ENCODE assay signal across 8 mouse cellular contexts in the genomic region with DNA sequence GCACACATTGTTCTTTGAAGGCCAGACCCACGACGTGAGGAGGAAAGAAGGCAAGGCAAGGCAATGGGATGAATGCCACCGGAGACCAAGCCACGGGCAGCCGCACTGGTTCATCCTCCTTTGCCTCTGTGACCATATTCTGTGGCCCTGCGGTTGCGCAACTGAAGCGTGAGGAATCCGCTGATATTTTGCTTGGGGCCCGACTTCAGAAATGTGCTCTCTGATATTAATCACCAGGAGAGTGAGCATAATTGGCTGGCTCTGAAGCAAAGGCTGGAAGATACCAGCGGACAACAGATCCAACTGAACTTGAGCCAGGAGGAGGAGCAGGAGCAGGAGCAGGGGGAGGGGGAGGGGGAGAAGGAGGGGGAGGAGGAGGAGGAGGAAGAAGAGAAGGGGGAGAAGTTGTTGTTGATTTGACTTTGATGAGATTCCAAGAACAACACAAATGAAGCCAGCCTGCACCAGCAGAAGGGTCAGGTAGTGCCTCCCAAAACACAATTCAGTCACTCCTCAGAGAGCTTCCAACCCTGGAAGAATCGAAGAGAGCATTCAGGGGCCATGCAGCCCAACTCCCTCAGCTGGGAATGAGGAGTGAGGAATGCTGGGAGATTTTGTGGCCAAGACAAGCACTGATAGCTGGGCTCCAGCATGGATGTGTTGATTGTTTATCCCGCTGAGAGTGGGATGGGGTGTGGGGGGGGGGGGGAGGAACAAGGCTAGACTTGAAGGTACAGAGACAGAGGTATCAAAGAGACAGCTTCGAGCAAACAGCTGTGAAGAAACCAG. TPM values are rescaled to one million over a fixed set of nuclear protein-coding genes. Genes with fewer than 3 reads are reported as not detected.
A peak's percentile ranks its signal among the peaks of the same experiment; 100 is the strongest.
DNase-seq lines count a peak whose midpoint lies in the region; ATAC-seq and TF ChIP-seq lines count a peak whose summit lies in the region.

No protein-coding gene starts in this region.

- H3K4me3 ChIP-seq in spleen, adult 2 months (ENCODE audit: extremely low read depth, insufficient read depth, insufficient read length), result no peak overlapping the region
- no peak overlapping the region for H3K4me3 ChIP-seq in heart, embryonic 16.5 days (ENCODE audit: low read length)
- H3K4me3 ChIP-seq in neural tube, embryonic 15.5 days (replicated peaks), result no peak overlapping the region

- H3K9ac ChIP-seq in heart, embryonic 16.5 days (ENCODE audit: low read length), result no peak overlapping the region
- no peak overlapping the region for H3K9ac ChIP-seq in neural tube, embryonic 15.5 days (replicated peaks)

- peak overlapping the region; percentile 5; the same call in 1 of the 2 replicates for H3K4me2 ChIP-seq in heart, embryonic 16.5 days (ENCODE audit: low read depth, low read length)
- H3K4me2 ChIP-seq in neural tube, embryonic 15.5 days, result no peak overlapping the region

- H3K36me3 ChIP-seq in spleen, adult 2 months (ENCODE audit: control insufficient read depth, insufficient read depth, low read length), result no peaks in the 10 kb centered on the region
- H3K36me3 ChIP-seq in heart, embryonic 16.5 days (ENCODE audit: control insufficient read depth, insufficient read depth), result no peaks in the 10 kb centered on the region
- H3K36me3 ChIP-seq in neural tube, embryonic 15.5 days, result no peaks in the 10 kb centered on the region

- H3K4me1 ChIP-seq in spleen, adult 2 months (ENCODE audit: control insufficient read depth, insufficient read depth, insufficient read length), result no peaks in the 10 kb centered on the region; the same call in 1 of the 2 replicates
- H3K4me1 ChIP-seq in heart, embryonic 16.5 days (ENCODE audit: control insufficient read depth, insufficient read depth, low read length), result peaks cover 4% of the 10 kb centered on the region; the same call in 1 of the 2 replicates
- H3K4me1 ChIP-seq in neural tube, embryonic 15.5 days, result no peaks in the 10 kb centered on the region

- no peak for TF ChIP-seq CTCF in spleen, adult 2 months (IDR thresholded peaks at IDR 0.05; ENCODE audit: extremely low read depth, insufficient read depth, insufficient read length, insufficient replicate concordance)

- no peaks in the 10 kb centered on the region for H3K27me3 ChIP-seq in spleen, adult 2 months (ENCODE audit: control insufficient read depth, insufficient read depth, low read length)
- H3K27me3 ChIP-seq in heart, embryonic 16.5 days (ENCODE audit: control insufficient read depth, insufficient read depth, low read length), result no peaks in the 10 kb centered on the region
- H3K27me3 ChIP-seq in neural tube, embryonic 15.5 days (replicated peaks), result no peaks in the 10 kb centered on the region

- no peaks in the 10 kb centered on the region for H3K9me3 ChIP-seq in heart, embryonic 16.5 days (replicated peaks; ENCODE audit: control insufficient read depth, low read length)
- H3K9me3 ChIP-seq in neural tube, embryonic 15.5 days (replicated peaks), result no peaks in the 10 kb centered on the region

- no peak for DNase-seq in spleen, adult 2 months (ENCODE audit: low read depth in 1 of 2, low spot score in 2 of 2)
- no peak for DNase-seq in spleen, postnatal 10 days (ENCODE audit: low spot score in 2 of 2)
- DNase-seq in adrenal gland, postnatal 25 days, result peak; percentile 70
- no peak for DNase-seq in layer of hippocampus, postnatal 36 days
- DNase-seq in left cerebral cortex, adult 18-20 months (ENCODE audit: low spot score in 2 of 2), result no peak

- H3K27ac ChIP-seq in spleen, adult 2 months (ENCODE audit: insufficient read depth, low read length), result peak overlapping the region; percentile 55; the same call in 1 of the 2 replicates
- peak overlapping the region; percentile 61 for H3K27ac ChIP-seq in heart, embryonic 16.5 days (ENCODE audit: low read length)
- H3K27ac ChIP-seq in neural tube, embryonic 15.5 days (replicated peaks), result no peak overlapping the region

- no peak for TF ChIP-seq POLR2A in spleen, adult 2 months (IDR thresholded peaks at IDR 0.05; ENCODE audit: low read depth, low read length)

- WGBS in spleen, adult 2 months, result 71% methylated on average over 14 of the region's 14 CpGs
- WGBS in heart, embryonic 16.5 days, result 49% methylated on average over 14 of the region's 14 CpGs
- 81% methylated on average over 14 of the region's 14 CpGs for WGBS in neural tube, embryonic 15.5 days

- peak; percentile 57 for ATAC-seq in heart, embryonic 16.5 days (replicated peaks; ENCODE audit: extremely low read depth, insufficient read depth, low FRiP score)
- 0 out of 2 replicates have a peak, but pooled peaks have one; percentile 4 for ATAC-seq in megakaryocyte-erythroid progenitor cell, adult 5-6 weeks (replicated peaks; ENCODE audit: low FRiP score, low TSS enrichment, poor library complexity, severe bottlenecking)
- ATAC-seq in neural tube, embryonic 15.5 days (ENCODE audit: low FRiP score), result no peak

RNA-seq across cellular contexts. Expression of gene Twsg1, which starts 6.2 kb away (rescaled TPM):
- polyA plus RNA-seq in spleen, adult 2 months (2012; rRNA removed), result 12.9 and 17.3 TPM in 2 replicates
- total RNA-seq in adrenal gland, postnatal 25 days (2021), result 93.9 and 106 TPM in 2 replicates
- 101 and 105 TPM in 2 replicates for polyA plus RNA-seq in heart, embryonic 16.5 days (2015; fragmentation: Nextera tagmentation; extraction: Ambion mirVana)
- total RNA-seq in megakaryocyte-erythroid progenitor cell, adult 5-6 weeks (2014; fragmentation: Nextera tagmentation), result 22.5 and 24.9 TPM in 2 replicates
- 12.8 and 19.8 TPM in 2 replicates for total RNA-seq in megakaryocyte-erythroid progenitor cell, adult 5-6 weeks (2017)
- total RNA-seq in layer of hippocampus, postnatal 36 days (2021), result 10 to 100 TPM; 27.8 to 28.5 TPM
- polyA plus RNA-seq in neural tube, embryonic 15.5 days (2015; fragmentation: Nextera tagmentation; extraction: Ambion mirVana), result 47.0 and 59.9 TPM in 2 replicates
- 10 to 100 TPM; 21.1 to 27.3 TPM for total RNA-seq in left cerebral cortex, adult 18-20 months (2021)
